Mouse (Mus musculus) heart, adult 2 months (tissue): ENCODE measurements around the gene Dusp23.

Source experiments
- CTCF ChIP-seq: fragments of 200-600 bp; IDR thresholded peaks from 2 replicates; pipeline ENCODE4 v1.8.1; 2022; ENCODE audit warnings: antibody characterized with exemption, mild to moderate bottlenecking, moderate library complexity
- EP300 ChIP-seq: fragments of 200-500 bp; IDR thresholded peaks from 2 replicates; pipeline ENCODE4 v1.6.1; 2011; ENCODE audit warnings: low read depth, low read length, control low read depth; ENCODE audit not compliant: insufficient read depth
- POLR2A ChIP-seq: fragments of 200-500 bp; IDR thresholded peaks from 2 replicates; pipeline ENCODE4 v1.6.1; 2011; ENCODE audit warnings: mild to moderate bottlenecking, low read depth, low read length, control low read depth; ENCODE audit not compliant: insufficient read depth

DNA sequence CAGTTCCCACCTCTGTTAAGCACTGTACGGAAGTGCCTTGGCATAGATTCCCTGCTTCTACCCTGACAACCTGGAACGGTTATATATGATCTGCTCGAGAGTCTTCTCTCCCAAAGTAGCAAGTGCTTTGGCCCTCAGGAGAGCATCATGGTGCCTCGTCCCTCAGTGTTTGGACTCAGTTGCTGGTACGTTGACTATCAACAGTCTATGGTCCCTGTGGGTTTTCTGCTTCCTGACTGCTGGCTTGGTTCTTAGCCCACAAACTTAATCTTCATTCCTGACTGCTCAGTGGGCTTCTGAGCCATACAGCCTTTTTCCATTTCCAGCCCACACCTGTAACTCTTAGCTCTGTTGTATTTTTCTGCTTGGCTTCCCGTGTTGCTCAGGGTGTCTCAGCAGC, 21.1 kb upstream of the Dusp23 start:
- TF ChIP-seq EP300 (no peak), POLR2A (no peak), CTCF (no peak)
